11 mouse cellular contexts compared by ENCODE assay signal in genomic region chr5:113844106-113844505, GRCm38 (mm10). TPM values are rescaled to one million over a fixed set of nuclear protein-coding genes. Genes with fewer than 3 reads are reported as not detected.
DNase-seq lines count a peak whose midpoint lies in the region; ATAC-seq lines count a peak whose summit lies in the region.
"Had no signal": no experiment of that assay in that cellular context is flagged by ENCODE, and none has a peak within 500 bp of the region (broad histone marks: within the 10 kb centered on the region; RNA-seq: fewer than 3 reads in every experiment).

No protein-coding gene starts in this region.

- peaks cover 91% of the 10 kb centered on the region for H3K36me3 ChIP-seq in heart, embryonic 12.5 days
- H3K36me3 ChIP-seq in limb, embryonic 13.5 days, result peaks cover 71% of the 10 kb centered on the region
- H3K36me3 ChIP-seq in stomach, embryonic 16.5 days (ENCODE audit: control insufficient read depth, insufficient read depth, low read length), result peaks cover 23% of the 10 kb centered on the region; the same call in 1 of the 2 replicates

- no peak overlapping the region for H3K27ac ChIP-seq in heart, embryonic 12.5 days (ENCODE audit: poor library complexity, severe bottlenecking)
- H3K27ac ChIP-seq in limb, embryonic 13.5 days, result no peak overlapping the region
- peak overlapping the region; percentile 89; the same call in 1 of the 2 replicates for H3K27ac ChIP-seq in stomach, embryonic 16.5 days (ENCODE audit: low read length)

- WGBS in heart, embryonic 12.5 days, result 78% methylated on average over 15 of the region's 15 CpGs
- WGBS in limb, embryonic 13.5 days, result 75% methylated on average over 15 of the region's 15 CpGs
- 50% methylated on average over 15 of the region's 15 CpGs for WGBS in stomach, embryonic 16.5 days

- DNase-seq in heart, postnatal 4 days, result no peak
- peak; percentile 45 to 46 for DNase-seq in right cerebral cortex, adult 2 months (ENCODE audit: low spot score in 2 of 2)
- DNase-seq in right cerebral cortex, postnatal 25 days, result no peak
- no peak for DNase-seq in spleen, postnatal 36 days (ENCODE audit: low spot score in 2 of 2)
- no peak for DNase-seq in heart, adult 18-20 months
- DNase-seq: kidney, adult 11 months had no signal

- H3K4me1 ChIP-seq in heart, embryonic 12.5 days (replicated peaks), result peaks cover 10% of the 10 kb centered on the region
- H3K4me1 ChIP-seq in limb, embryonic 13.5 days, result no peaks in the 10 kb centered on the region
- H3K4me1 ChIP-seq in stomach, embryonic 16.5 days (ENCODE audit: control insufficient read depth, insufficient read depth, low read length), result peaks cover 10% of the 10 kb centered on the region

- no peak overlapping the region for H3K4me3 ChIP-seq in heart, embryonic 12.5 days
- H3K4me3 ChIP-seq in limb, embryonic 13.5 days, result no peak overlapping the region
- no peak overlapping the region for H3K4me3 ChIP-seq in stomach, embryonic 16.5 days (replicated peaks; ENCODE audit: low read length)
- H3K4me3 ChIP-seq: liver, embryonic 13.5 days had no signal

- H3K9me3 ChIP-seq in heart, embryonic 12.5 days (replicated peaks), result 0 out of 2 replicates have a peak, but pooled peaks cover 3% of the 10 kb centered on the region
- no peaks in the 10 kb centered on the region for H3K9me3 ChIP-seq in limb, embryonic 13.5 days
- no peaks in the 10 kb centered on the region for H3K9me3 ChIP-seq in stomach, embryonic 16.5 days (replicated peaks; ENCODE audit: control insufficient read depth, low read length)
- H3K9me3 ChIP-seq: liver, embryonic 13.5 days had no signal

- ATAC-seq in heart, embryonic 12.5 days (ENCODE audit: insufficient number of reproducible peaks, low FRiP score), result no peak
- no peak for ATAC-seq in limb, embryonic 13.5 days (ENCODE audit: low FRiP score, low read depth)
- ATAC-seq in stomach, embryonic 16.5 days (ENCODE audit: insufficient read depth, low FRiP score), result peak; percentile 30; the same call in 1 of the 2 replicates
- ATAC-seq: midbrain, embryonic 16.5 days had no signal

- no peak overlapping the region for H3K4me2 ChIP-seq in heart, embryonic 12.5 days
- peak overlapping the region; percentile 16; the same call in 1 of the 2 replicates for H3K4me2 ChIP-seq in limb, embryonic 13.5 days (replicated peaks)
- peak overlapping the region; percentile 19; the same call in 1 of the 2 replicates for H3K4me2 ChIP-seq in stomach, embryonic 16.5 days (ENCODE audit: low read depth, low read length)
- H3K4me2 ChIP-seq: liver, embryonic 13.5 days had no signal

- 0 out of 2 replicates have a peak overlapping the region, but pooled peaks have one; percentile 23 for H3K9ac ChIP-seq in heart, embryonic 12.5 days
- H3K9ac ChIP-seq in limb, embryonic 13.5 days, result no peak overlapping the region; the same call in 1 of the 2 replicates
- H3K9ac ChIP-seq in stomach, embryonic 16.5 days (ENCODE audit: low read length), result peak overlapping the region; percentile 35; the same call in 1 of the 2 replicates
- H3K9ac ChIP-seq: liver, embryonic 13.5 days had no signal

- no peaks in the 10 kb centered on the region for H3K27me3 ChIP-seq in heart, embryonic 12.5 days (replicated peaks)
- H3K27me3 ChIP-seq in limb, embryonic 13.5 days, result no peaks in the 10 kb centered on the region
- H3K27me3 ChIP-seq in stomach, embryonic 16.5 days (ENCODE audit: control insufficient read depth, insufficient read depth, low read length), result no peaks in the 10 kb centered on the region
- H3K27me3 ChIP-seq: liver, embryonic 13.5 days had no signal

RNA-seq across cellular contexts. Expression of gene Selplg, which starts 11.7 kb away (rescaled TPM):
- polyA plus RNA-seq in heart, embryonic 12.5 days (2016; fragmentation: Nextera tagmentation; extraction: Ambion mirVana), result 0.51 and 0.72 TPM in 2 replicates
- total RNA-seq in heart, postnatal 4 days (2021), result 1 to 10 TPM; 1.3 to 2.1 TPM
- 2.5 TPM in 2 replicates for polyA plus RNA-seq in limb, embryonic 13.5 days (2015; fragmentation: Nextera tagmentation; extraction: Ambion mirVana)
- polyA plus RNA-seq in stomach, embryonic 16.5 days (2015; fragmentation: Nextera tagmentation; extraction: Ambion mirVana), result 7.3 and 9.1 TPM in 2 replicates
- total RNA-seq in heart, adult 18-20 months (2021), result 1 to 10 TPM; 4.4 to 7.3 TPM

RNA-seq across cellular contexts. Expression of gene Tmem119, which starts 43.8 kb away (rescaled TPM):
- polyA plus RNA-seq in heart, embryonic 12.5 days (2016; fragmentation: Nextera tagmentation; extraction: Ambion mirVana), result 13.0 and 13.4 TPM in 2 replicates
- 10 to 100 TPM; 11.7 to 13.7 TPM for total RNA-seq in heart, postnatal 4 days (2021)
- polyA plus RNA-seq in limb, embryonic 13.5 days (2015; fragmentation: Nextera tagmentation; extraction: Ambion mirVana), result 221 and 237 TPM in 2 replicates
- 71.4 and 73.0 TPM in 2 replicates for polyA plus RNA-seq in stomach, embryonic 16.5 days (2015; fragmentation: Nextera tagmentation; extraction: Ambion mirVana)
- total RNA-seq in heart, adult 18-20 months (2021), result 1 to 10 TPM; 2.7 to 5.1 TPM

Comparison
In these comparisons a context has a peak if more than half of its experiments do, and no peak if none do; other contexts are left out.
1. DNase-seq: peak in right cerebral cortex, adult 2 months (2 of 2); none in heart, postnatal 4 days (single experiment), right cerebral cortex, postnatal 25 days (single experiment), spleen, postnatal 36 days (0 of 2) and heart, adult 18-20 months (0 of 2).